Mouse (Mus musculus): Measurements from ENCODE around the gene Pacsin2. TPM values are rescaled to one million over a fixed set of nuclear protein-coding genes. Genes with fewer than 3 reads are reported as not detected.

The Pacsin2 gene
- total and polyA plus RNA-seq, 2 experiments: 29.1 to 34.0 TPM

DNA sequence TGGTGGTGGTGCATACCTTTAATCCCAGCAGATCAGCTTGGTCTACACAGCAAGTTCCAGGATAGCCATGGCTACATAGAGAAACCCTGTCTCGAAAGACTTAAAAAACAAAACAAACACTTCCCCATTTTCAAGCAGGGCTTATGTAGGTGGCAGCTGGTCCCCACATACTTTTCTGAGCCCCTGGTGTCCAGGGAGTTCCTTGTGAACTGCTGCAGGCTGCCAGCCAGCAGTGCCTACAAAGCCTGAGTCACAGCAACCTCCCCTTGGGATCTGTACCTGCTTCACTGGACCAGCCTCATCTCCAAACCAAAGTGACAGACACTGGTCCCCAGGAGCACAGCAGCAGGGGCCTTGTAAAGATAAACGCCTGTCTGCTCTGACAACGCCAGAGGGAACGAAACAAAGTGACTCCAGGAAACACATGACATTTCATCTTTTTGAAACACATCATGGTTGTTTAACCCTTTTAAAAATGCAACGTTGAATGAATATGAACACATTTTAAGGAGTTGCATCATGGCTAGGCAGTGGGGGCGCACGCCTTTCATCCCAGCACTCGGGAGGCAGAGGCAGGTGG lies 18.3 kb upstream of the Pacsin2 start:
- no peak overlapping the region for H3K27ac ChIP-seq (replicated peaks; ENCODE audit: insufficient read depth, low read depth, low read length)
- TF ChIP-seq POLR2A (IDR thresholded peaks at IDR 0.05; ENCODE audit: extremely low read depth, insufficient read depth, low read length): no peak
- no peaks in the 10 kb centered on the region for H3K36me3 ChIP-seq (ENCODE audit: control insufficient read depth, insufficient read depth, low read length)
- no peaks in the 10 kb centered on the region for H3K79me2 ChIP-seq (ENCODE audit: control insufficient read depth, insufficient read depth, low read length)
- DNase-seq (ENCODE audit: extremely low read depth, low read depth, low spot score): no peak
- H3K4me3 ChIP-seq (ENCODE audit: insufficient read depth, low read depth, low read length): no peak overlapping the region
- no peaks in the 10 kb centered on the region for H3K4me1 ChIP-seq (ENCODE audit: control insufficient read depth, insufficient read depth, low read length)
- H3K27me3 ChIP-seq (ENCODE audit: control insufficient read depth, insufficient read depth, low read length): no peaks in the 10 kb centered on the region
- WGBS: 84% methylated on average over 8 of the region's 8 CpGs
- H3K9ac ChIP-seq (ENCODE audit: low read depth, low read length): no peak overlapping the region

DNA sequence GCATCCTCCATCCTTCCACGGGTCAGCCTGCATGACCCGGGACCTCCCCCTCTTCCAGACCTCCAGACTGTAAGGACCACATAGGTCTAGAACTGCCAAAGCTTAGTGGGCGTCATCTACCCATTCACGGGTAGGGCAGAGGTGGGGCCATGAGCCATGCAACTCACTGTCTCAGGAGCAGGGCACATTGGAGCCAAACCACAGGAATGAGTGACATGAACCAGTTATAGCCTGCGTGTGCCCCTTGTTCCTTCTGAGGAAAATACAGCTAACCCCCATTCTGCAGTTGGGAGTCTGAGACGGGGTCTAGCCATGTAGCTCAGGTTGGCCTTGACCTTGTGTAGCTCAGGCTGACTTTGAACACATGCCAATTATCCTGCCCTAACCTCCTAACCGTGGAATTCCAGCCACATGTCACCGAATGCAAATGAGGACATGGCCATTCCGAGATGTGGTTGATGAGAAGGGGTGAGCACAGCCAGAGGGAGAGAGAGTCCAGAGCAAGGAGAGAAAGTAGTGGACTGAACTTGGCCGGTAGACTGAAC lies 16.9 kb upstream of the Pacsin2 start:
- DNase-seq (ENCODE audit: extremely low read depth, low read depth, low spot score): no peak
- Histone ChIP-seq H3K27ac (replicated peaks; ENCODE audit: insufficient read depth, low read depth, low read length) (no peak overlapping the region), H3K4me1 (ENCODE audit: control insufficient read depth, insufficient read depth, low read length) (no peaks in the 10 kb centered on the region), H3K4me3 (ENCODE audit: insufficient read depth, low read depth, low read length) (no peak overlapping the region), H3K79me2 (ENCODE audit: control insufficient read depth, insufficient read depth, low read length) (no peaks in the 10 kb centered on the region), H3K27me3 (ENCODE audit: control insufficient read depth, insufficient read depth, low read length) (no peaks in the 10 kb centered on the region), H3K36me3 (ENCODE audit: control insufficient read depth, insufficient read depth, low read length) (no peaks in the 10 kb centered on the region), H3K9ac (ENCODE audit: low read depth, low read length) (no peak overlapping the region)
- TF ChIP-seq POLR2A (IDR thresholded peaks at IDR 0.05; ENCODE audit: extremely low read depth, insufficient read depth, low read length): no peak
- TF ChIP-seq CTCF (IDR thresholded peaks at IDR 0.05; ENCODE audit: low read depth, low read length): no peak
- WGBS: 65% methylated on average over 10 of the region's 10 CpGs

DNA sequence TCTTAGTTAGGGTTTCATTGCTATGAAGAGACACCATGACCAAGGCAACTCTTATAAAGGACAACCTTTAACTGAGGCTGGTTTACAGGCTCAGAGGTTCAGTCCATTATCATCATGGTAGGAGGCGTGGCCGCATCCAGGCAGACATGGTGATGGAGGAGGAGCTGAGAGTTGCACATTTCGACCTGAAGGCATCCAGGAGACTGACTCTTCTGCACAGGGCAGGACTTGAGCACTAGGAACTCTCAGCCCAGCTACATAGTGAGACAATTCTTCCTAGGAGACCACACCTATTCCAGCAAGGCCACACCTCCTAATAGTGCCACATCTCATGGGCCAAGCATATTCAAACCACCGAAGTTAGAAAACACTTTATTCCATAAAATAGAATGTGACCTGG lies 15.4 kb upstream of the Pacsin2 start:
- Histone ChIP-seq H3K27ac (replicated peaks; ENCODE audit: insufficient read depth, low read depth, low read length) (no peak overlapping the region), H3K4me3 (ENCODE audit: insufficient read depth, low read depth, low read length) (no peak overlapping the region), H3K27me3 (ENCODE audit: control insufficient read depth, insufficient read depth, low read length) (no peaks in the 10 kb centered on the region), H3K4me1 (ENCODE audit: control insufficient read depth, insufficient read depth, low read length) (no peaks in the 10 kb centered on the region), H3K79me2 (ENCODE audit: control insufficient read depth, insufficient read depth, low read length) (no peaks in the 10 kb centered on the region), H3K9ac (ENCODE audit: low read depth, low read length) (no peak overlapping the region), H3K36me3 (ENCODE audit: control insufficient read depth, insufficient read depth, low read length) (no peaks in the 10 kb centered on the region)
- DNase-seq (ENCODE audit: extremely low read depth, low read depth, low spot score): no peak
- TF ChIP-seq CTCF (IDR thresholded peaks at IDR 0.05; ENCODE audit: low read depth, low read length): no peak
- TF ChIP-seq POLR2A (IDR thresholded peaks at IDR 0.05; ENCODE audit: extremely low read depth, insufficient read depth, low read length): no peak
- WGBS: 91% methylated on average over 4 of the region's 4 CpGs

DNA sequence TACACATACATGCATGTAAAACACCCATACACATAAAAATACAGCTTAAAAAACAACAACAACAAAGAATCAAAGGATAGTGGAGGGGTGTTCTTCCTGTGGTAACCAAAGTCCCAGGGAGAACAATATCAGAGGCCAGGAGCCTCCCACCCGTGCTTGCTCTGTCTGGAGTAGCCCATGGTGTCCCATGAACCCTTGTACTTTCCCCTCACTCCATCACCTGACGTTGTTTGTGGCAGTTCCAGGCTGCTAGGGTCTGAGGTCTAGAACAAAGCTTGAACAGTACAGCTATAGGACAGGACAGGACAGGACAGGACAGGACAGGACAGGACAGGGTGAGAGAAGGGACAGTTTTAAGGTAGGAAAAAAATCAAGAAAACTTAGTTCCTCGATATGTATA lies 13.7 kb upstream of the Pacsin2 start:
- Histone ChIP-seq H3K27me3 (ENCODE audit: control insufficient read depth, insufficient read depth, low read length) (no peaks in the 10 kb centered on the region), H3K36me3 (ENCODE audit: control insufficient read depth, insufficient read depth, low read length) (no peaks in the 10 kb centered on the region), H3K27ac (replicated peaks; ENCODE audit: insufficient read depth, low read depth, low read length) (no peak overlapping the region), H3K4me1 (ENCODE audit: control insufficient read depth, insufficient read depth, low read length) (no peaks in the 10 kb centered on the region), H3K79me2 (ENCODE audit: control insufficient read depth, insufficient read depth, low read length) (no peaks in the 10 kb centered on the region), H3K9ac (ENCODE audit: low read depth, low read length) (no peak overlapping the region), H3K4me3 (ENCODE audit: insufficient read depth, low read depth, low read length) (no peak overlapping the region)
- WGBS: 69% methylated on average over 3 of the region's 3 CpGs
- no peak for DNase-seq (ENCODE audit: extremely low read depth, low read depth, low spot score)
- TF ChIP-seq POLR2A (IDR thresholded peaks at IDR 0.05; ENCODE audit: extremely low read depth, insufficient read depth, low read length) (no peak), CTCF (IDR thresholded peaks at IDR 0.05; ENCODE audit: low read depth, low read length) (no peak)

DNA sequence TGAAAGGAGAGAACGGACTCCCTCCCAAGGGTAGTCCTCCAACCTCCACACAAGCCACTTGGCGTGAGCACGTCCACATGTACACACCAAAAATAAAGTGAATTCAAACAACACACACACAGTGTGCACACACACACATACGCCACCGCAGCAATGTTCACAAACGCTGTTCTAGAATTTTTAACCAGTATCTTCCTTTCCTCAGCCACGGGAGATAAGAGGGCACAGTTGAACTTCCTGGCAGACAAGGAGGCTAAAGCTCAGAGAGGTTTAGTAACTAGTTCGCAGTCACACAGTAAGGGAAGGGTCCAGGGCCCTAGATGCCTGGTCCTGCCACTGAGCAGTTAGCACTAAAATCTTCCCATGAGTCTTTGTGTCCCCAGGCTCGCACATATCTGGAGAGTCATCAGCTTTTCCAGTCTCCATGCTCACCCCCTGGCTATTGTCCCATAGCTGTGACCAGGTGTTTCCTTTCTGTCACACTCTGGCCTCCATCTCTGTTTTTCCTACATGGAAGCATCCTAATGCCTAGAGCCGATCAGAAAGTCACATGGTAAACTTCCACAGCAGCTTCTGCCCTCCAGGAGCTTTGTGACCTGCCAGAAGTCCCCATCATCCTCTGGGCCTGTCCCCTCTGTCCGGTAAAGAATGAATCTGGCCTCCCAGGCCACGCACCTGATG lies 12.3 kb upstream of the Pacsin2 start:
- H3K4me1 ChIP-seq (ENCODE audit: control insufficient read depth, insufficient read depth, low read length): no peaks in the 10 kb centered on the region
- H3K36me3 ChIP-seq (ENCODE audit: control insufficient read depth, insufficient read depth, low read length): no peaks in the 10 kb centered on the region
- H3K27me3 ChIP-seq (ENCODE audit: control insufficient read depth, insufficient read depth, low read length): no peaks in the 10 kb centered on the region
- H3K4me3 ChIP-seq (ENCODE audit: insufficient read depth, low read depth, low read length): no peak overlapping the region
- no peak for DNase-seq (ENCODE audit: extremely low read depth, low read depth, low spot score)
- no peak overlapping the region for H3K9ac ChIP-seq (ENCODE audit: low read depth, low read length)
- TF ChIP-seq CTCF (IDR thresholded peaks at IDR 0.05; ENCODE audit: low read depth, low read length) (no peak), POLR2A (IDR thresholded peaks at IDR 0.05; ENCODE audit: extremely low read depth, insufficient read depth, low read length) (no peak)
- H3K79me2 ChIP-seq (ENCODE audit: control insufficient read depth, insufficient read depth, low read length): no peaks in the 10 kb centered on the region
- no peak overlapping the region for H3K27ac ChIP-seq (replicated peaks; ENCODE audit: insufficient read depth, low read depth, low read length)
- WGBS: 82% methylated on average over 12 of the region's 12 CpGs

DNA sequence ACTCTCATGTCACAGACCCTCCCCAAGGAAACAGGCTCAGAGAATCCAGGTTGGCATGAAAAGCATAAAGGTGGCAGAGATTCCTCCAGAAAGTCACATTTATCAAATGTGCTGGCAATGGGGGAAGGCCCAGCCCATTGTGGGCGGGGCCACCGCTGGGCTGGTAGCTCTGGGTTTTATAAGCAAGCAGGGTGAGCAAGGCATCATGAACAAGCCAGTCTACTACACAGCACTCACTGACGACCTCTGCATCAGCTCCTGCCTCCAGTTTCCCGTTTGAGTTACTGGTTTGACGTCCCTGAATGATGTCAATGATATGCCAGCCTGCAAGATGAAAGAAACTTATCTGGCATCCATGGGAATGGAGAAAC lies 10.0 kb upstream of the Pacsin2 start:
- Histone ChIP-seq H3K27me3 (ENCODE audit: control insufficient read depth, insufficient read depth, low read length) (no peaks in the 10 kb centered on the region), H3K9ac (ENCODE audit: low read depth, low read length) (no peak overlapping the region), H3K36me3 (ENCODE audit: control insufficient read depth, insufficient read depth, low read length) (no peaks in the 10 kb centered on the region), H3K4me3 (ENCODE audit: insufficient read depth, low read depth, low read length) (no peak overlapping the region), H3K27ac (replicated peaks; ENCODE audit: insufficient read depth, low read depth, low read length) (no peak overlapping the region), H3K4me1 (ENCODE audit: control insufficient read depth, insufficient read depth, low read length) (no peaks in the 10 kb centered on the region), H3K79me2 (ENCODE audit: control insufficient read depth, insufficient read depth, low read length) (no peaks in the 10 kb centered on the region)
- WGBS: 44% methylated on average over 5 of the region's 5 CpGs
- DNase-seq (ENCODE audit: extremely low read depth, low read depth, low spot score): no peak
- TF ChIP-seq CTCF (IDR thresholded peaks at IDR 0.05; ENCODE audit: low read depth, low read length): no peak
